Mouse (Mus musculus): ENCODE measurements around the gene Dmac2. TPM values are rescaled to one million over a fixed set of nuclear protein-coding genes. Genes with fewer than 3 reads are reported as not detected.

The Dmac2 gene
- total RNA-seq, 4 experiments from 2014 or later: 27.8 to 36.7 (median 32.8) TPM

- DNase-seq: no peak
Observed at GRCm38 (mm10) chr7:25617376-25618160, 1.6 kb upstream of the Dmac2 start.

DNA sequence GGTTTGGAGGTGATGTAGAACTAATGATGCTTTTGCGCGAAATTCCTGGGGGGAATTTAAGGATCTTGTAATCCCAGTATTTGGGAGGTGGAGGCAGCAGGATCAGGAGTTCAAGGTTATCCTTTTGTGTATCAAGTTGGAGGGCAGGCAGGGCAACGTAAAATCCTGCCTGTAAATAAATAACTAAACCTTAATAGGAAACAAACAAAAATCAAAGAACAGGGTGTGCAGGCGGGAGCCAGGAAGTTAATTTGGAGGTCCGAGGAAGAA, 443 bp downstream of the Dmac2 start:
- no peak for DNase-seq

DNA sequence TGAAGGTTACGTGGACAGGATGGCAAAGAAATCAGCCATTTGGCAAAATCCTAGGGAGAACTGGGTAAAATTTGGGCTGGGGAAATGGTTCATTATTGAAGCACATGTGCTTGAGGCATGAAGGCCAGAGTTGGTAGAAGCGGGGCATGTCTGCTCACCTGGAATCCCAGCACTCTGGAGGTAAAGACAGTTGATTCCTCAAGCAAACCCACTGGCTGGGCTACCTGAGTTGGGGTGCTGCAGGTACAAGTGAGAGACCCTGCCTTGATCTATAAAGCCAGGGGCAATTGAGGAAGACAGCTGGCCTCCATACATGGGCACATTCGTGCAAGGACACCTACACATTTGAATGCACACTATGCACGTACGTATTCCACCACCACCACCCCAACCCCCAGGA, 887 bp downstream of the Dmac2 start:
- DNase-seq: no peak

- no peak for DNase-seq
Observed at GRCm38 (mm10) chr7:25620751-25621150, 1.5 kb downstream of the Dmac2 start.

GRCm38 (mm10) chr7:25623857-25624370, 4.7 kb downstream of the Dmac2 start:
- DNase-seq: no peak

GRCm38 (mm10) chr7:25624851-25625250, 5.6 kb downstream of the Dmac2 start:
- DNase-seq: no peak

- DNase-seq: no peak
Observed at GRCm38 (mm10) chr7:25625594-25626250, 6.5 kb downstream of the Dmac2 start.

DNA sequence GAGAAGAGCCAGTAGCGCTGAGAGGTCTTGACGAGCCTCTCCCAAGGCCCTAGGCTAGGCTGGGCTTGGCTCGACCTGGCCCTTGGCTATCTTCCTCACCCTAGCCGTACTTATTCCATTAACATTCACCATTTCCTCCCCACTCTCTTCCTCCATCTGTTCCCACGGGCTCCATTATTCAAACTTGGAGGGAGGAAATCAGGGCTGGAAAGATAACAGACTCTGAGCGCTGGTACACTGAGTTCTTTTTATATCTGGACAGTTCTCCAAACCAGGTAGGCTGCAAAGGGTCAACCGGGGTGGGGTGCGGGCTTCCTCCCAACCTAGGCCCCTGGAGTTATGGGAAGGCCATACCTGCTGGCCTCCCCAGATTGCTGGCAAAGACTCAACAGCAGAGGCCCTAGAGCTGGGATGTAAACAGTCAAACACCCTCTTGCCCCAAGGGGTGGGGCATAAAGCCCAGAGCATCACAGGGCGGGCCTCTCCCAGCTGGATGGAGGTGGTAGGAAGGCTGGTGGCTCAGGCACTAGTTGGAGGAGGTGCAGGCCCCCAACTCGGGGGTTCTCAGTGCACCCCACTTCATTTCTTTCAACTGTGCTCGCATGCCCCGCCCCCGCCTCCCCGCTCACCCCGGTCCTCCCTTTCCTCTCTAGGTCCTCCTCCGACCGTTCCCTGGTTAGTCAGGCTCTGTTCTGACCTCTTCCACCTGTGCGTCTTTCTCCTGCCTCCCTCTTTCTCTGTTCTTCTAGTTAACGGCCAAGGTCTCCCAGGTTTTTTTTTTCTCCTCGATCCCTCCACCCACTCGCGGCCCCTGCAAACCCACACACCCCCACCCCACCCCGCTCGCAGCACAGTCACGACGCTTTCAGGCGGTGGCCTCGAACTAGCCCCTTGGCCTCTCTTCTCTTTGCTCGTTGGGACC, 7.6 kb downstream of the Dmac2 start, which contains the start of gene B3gnt8:
TSS of gene B3gnt8 (plus strand) at position 146 of the 922 bp plus-strand sequence.
- DNase-seq: no peak

- DNase-seq: no peak
Observed at GRCm38 (mm10) chr7:25627431-25628322, 8.5 kb downstream of the Dmac2 start.

GRCm38 (mm10) chr7:25628323-25628620, 9.1 kb downstream of the Dmac2 start:
- DNase-seq: no peak

GRCm38 (mm10) chr7:25632679-25633078, 13.5 kb downstream of the Dmac2 start:
- no peak for DNase-seq

- DNase-seq: no peak
Observed at GRCm38 (mm10) chr7:25636373-25636772, 17.2 kb downstream of the Dmac2 start.

DNA sequence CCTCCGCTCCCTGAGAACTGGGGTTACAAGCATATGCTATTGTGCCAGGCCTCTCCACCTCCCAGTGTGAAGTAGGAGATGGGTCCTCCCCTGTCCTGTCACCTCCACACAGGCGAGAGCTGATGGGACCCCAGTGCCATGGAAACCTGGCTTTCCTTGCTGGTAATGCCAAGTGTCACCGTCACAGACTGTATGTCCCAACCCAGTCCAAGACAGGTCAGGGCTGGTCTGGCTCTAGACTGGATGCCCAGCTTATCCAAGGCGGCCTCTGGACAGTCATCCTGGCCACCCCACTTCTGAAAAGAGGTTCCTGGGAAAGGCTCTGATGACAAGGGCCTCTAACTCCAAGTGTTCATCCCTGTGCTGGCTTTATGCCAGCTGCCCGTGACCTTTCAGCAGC, 17.9 kb downstream of the Dmac2 start:
- no peak for DNase-seq

DNA sequence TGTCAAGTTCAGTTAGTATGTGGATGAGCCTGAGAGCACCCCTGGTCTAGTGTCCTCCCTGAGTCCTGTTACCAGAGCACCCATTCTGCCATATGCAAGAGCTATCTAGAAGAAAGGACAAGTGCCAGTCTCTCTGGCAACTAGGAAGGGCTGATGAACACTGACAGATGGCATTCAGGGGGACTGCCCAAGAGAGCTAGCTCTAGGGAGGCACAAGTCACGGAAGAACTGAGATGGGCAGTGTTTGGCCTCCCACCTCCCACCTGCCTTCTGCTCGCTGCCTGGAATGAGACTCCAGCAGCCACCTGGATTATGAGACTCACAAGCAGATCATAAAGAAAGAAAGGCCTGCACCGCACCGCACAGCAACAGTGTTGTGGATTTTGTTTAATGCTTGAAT, 20.5 kb downstream of the Dmac2 start:
- no peak for DNase-seq

DNA sequence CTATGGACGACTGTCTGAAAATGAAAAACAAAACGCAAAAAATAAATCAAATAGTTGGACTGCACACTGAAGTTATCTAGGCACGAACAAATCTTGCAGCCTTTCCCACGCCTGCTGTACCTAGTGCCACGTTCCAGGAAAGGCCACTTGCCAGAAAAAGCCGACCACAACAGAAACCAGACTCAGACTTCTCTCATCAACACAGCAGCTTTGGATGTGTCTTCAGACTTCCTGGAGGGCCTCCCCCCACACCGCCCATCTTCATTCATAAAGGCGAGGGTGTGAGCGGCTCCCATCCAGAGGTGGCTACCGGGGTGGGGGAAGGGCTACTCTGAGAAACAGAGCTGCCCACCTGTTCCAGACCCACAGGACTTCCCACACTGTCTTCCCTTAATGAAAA, 24.9 kb downstream of the Dmac2 start:
- DNase-seq: no peak

GRCm38 (mm10) chr7:25644631-25645030, 25.4 kb downstream of the Dmac2 start:
- no peak for DNase-seq

DNA sequence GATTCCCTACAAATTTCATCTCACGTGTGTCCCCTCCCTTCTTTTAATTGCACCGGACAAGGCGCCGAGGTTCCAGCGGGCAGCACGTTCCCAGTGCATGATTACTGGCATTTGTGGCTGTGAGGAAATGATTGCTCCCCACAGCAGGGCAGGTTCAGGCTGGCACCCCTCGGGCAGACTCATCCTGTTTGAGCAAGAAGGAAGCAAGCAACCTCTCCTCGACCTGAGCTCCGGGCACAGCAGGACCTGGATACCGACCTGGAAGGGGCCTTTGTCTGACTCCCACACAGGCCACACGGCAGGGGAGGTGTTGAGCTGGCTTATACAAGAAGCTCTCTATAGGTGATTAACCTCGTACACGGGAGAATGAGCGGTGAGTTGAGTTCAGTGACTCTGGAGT, 25.9 kb downstream of the Dmac2 start:
- no peak for DNase-seq

GRCm38 (mm10) chr7:25647574-25648123, 28.4 kb downstream of the Dmac2 start:
- no peak for DNase-seq

DNA sequence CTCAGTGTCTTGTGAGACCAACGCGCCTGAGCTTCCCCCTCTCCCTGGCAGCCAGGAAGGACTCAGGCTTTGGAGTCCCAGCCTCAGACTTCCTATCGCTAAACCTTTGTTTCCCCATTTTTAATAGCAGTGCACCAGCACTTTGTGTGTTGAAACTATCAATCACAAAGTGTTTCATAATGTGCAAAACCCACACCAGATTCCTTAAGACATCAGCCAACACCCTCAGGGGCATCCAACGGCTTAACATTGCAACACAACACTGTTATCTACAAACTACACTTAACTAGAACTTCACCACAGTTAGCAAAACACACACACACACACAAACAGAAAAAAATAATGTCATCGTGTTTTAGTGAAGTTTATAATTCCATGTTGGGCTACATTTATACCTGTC, 30.6 kb downstream of the Dmac2 start:
- DNase-seq: no peak

DNA sequence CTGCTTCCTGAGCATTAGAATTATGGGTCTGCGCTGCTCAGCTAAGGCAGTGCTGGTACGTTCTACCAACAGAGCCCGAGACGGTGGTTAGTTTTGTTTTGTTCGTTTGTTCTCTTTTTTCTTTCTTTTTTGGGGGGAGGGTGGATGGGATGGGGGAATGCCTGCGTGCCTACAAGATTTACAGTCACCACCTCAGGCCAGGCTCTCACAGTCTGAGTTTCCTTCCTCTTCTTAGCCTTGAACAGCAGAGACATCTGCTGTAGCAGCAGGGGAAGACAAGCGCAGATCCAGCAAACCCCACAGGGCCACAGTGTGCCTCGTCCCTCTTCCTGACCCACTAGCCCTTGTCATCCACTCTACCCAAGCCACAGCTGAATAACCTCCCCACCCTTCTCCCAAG, 32.1 kb downstream of the Dmac2 start:
- no peak for DNase-seq

- DNase-seq: no peak
Observed at GRCm38 (mm10) chr7:25652244-25652759, 33.1 kb downstream of the Dmac2 start.

Data from adrenal gland, adult 8-10 months (tissue).